Mouse (Mus musculus) G1E (cell line): ENCODE measurements at regions not wholly inside any gene's neighbourhood (a gene's known extent, or its start where the extent isn't known, plus 50 kb on each side); places are given as distances from the start of the nearest gene placed in this dataset.

Experiments used
- ATAC-seq: 2 replicates; pipeline ENCODE4 v1.8.0; 2016; ENCODE audit warnings: mild to moderate bottlenecking; ENCODE audit not compliant: insufficient number of reproducible peaks, poor library complexity, low FRiP score, severe bottlenecking; ENCODE audit errors: extremely low read depth
- DNase-seq: peaks from one replicate; pipeline ENCODE4 v3.0.0; 2012; ENCODE audit warnings: low spot score
- H3K27me3 ChIP-seq: 2 replicates; pipeline ENCODE4 v1.6.1; 2012; ENCODE audit warnings: mild to moderate bottlenecking, low read length, inconsistent platforms; ENCODE audit not compliant: insufficient read depth
- H3K36me3 ChIP-seq: replicated peaks from 2 replicates; pipeline ENCODE3; 2012; ENCODE audit warnings: mild to moderate bottlenecking, inconsistent platforms
- H3K4me1 ChIP-seq: 2 replicates; pipeline ENCODE4 v1.6.1; 2012; ENCODE audit warnings: low read depth, low read length, inconsistent platforms, mixed read lengths; ENCODE audit not compliant: insufficient read depth
- H3K4me3 ChIP-seq: 2 replicates; pipeline ENCODE4 v1.5.1; 2012; ENCODE audit warnings: low read depth, mild to moderate bottlenecking, inconsistent platforms, low read length, moderate library complexity, mixed read lengths
- H3K9me3 ChIP-seq: replicated peaks from 2 replicates; pipeline ENCODE4 v1.6.1; 2012; ENCODE audit warnings: inconsistent platforms
- CTCF ChIP-seq: IDR thresholded peaks from 2 replicates; pipeline ENCODE4 v1.5.1; 2012; ENCODE audit warnings: low read depth, low read length, inconsistent platforms, mixed read lengths
- GATA1 ChIP-seq: IDR thresholded peaks from 2 replicates; pipeline ENCODE4 v1.6.1; 2012; ENCODE audit warnings: borderline replicate concordance, low read length, inconsistent platforms, mixed read lengths
- GATA2 ChIP-seq: IDR thresholded peaks from 2 replicates; pipeline ENCODE4 v1.6.1; 2012; ENCODE audit warnings: low read depth, low read length, inconsistent platforms, borderline replicate concordance
- POLR2AphosphoS5 ChIP-seq: IDR thresholded peaks from 2 replicates; pipeline ENCODE4 v1.6.1; 2012; ENCODE audit warnings: low read depth, low read length, inconsistent platforms; ENCODE audit not compliant: insufficient replicate concordance
- TAL1 ChIP-seq: conservative IDR thresholded peaks from 2 replicates; pipeline ENCODE4 v1.6.1; 2012; ENCODE audit warnings: low read depth, low read length, inconsistent platforms, mixed read lengths

DNA sequence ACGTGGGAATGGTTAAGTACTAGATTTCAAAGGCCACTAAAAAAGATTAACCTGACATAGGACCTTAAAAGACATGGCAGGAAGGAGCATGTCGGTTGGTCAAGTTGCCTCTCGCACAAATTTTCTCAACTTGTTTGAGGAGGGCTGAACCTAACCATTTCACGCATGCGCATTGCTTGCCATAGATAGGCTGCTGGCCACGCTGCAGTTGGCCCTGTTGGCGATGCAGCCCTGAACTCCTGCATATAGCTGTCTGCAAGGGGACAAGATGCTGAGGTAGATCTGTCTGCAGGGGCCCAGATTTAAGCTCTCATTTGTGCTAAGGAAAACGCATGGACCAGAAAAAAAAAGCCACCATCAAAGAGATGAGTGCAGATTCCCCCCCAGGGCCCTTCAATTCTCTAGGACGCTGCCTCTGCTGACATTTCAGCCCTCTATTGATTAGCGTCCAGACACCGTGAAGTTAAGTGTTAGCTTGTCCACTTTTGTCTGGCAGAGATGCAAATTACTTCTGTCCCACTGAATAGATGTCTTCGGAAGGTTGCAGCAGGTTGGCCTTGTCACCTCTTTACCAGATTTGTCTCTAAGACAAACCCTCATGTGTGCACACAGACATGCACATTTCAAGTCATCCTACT is 329.1 kb downstream of the Agtpbp1 start:
- no peaks in the 10 kb centered on the region for H3K4me1 ChIP-seq
- H3K36me3 ChIP-seq: no peaks in the 10 kb centered on the region
- no peak overlapping the region for H3K4me3 ChIP-seq
- TF ChIP-seq POLR2AphosphoS5 (no peak), GATA1 (no peak), CTCF (no peak), GATA2 (no peak), TAL1 (no peak)
- H3K9me3 ChIP-seq: peaks cover 63% of the 10 kb centered on the region
- no peak for ATAC-seq
- no peaks in the 10 kb centered on the region for H3K27me3 ChIP-seq
- DNase-seq: no peak

DNA sequence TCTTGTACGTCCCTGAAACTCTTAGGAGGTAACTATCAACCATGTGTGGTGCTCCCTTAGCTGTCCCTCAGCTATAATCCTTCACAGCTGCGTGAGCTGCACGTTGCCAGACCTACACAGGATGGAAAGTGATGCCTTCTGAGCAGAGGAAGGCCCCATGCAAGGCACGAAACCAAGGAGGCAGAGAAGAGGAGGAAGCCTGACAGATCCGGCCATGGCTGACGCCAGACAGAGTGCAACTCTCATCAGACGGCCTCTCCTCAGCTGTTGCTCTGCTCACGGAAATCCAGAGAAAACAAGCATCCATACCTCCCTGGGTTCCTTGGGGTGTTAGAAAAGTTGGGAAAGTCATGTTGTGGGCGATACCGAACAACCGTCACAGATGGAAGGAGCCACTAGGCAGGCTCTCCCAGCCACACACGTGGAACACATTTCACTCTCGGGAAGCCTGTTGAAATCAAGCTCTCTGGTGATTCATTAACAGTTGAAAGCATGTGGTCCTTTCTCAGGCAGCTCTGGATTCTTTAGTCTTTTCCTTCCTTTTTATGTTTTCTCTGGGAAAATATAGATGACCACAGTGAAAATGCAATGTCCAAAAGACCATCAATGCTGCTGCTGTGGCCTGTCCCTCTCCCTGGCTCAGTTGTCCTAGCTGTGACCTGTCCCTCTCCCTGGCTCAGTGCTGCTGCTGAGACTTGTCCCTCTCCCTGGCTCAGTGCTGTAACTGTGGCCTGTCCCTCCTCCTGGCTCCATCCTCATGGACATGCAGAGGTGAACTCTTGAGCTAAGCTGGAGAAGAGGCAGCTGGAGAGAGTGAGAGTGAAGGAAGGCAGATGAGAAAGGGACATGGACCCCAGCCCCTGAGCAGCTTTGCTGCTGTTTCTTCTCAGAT is 331.1 kb downstream of the Agtpbp1 start:
- no peaks in the 10 kb centered on the region for H3K36me3 ChIP-seq
- H3K4me3 ChIP-seq: no peak overlapping the region
- no peaks in the 10 kb centered on the region for H3K4me1 ChIP-seq
- H3K9me3 ChIP-seq: peaks cover 68% of the 10 kb centered on the region
- no peaks in the 10 kb centered on the region for H3K27me3 ChIP-seq
- no peak for DNase-seq
- ATAC-seq: no peak
- TF ChIP-seq TAL1 (no peak), CTCF (no peak), POLR2AphosphoS5 (no peak), GATA1 (no peak), GATA2 (no peak)

DNA sequence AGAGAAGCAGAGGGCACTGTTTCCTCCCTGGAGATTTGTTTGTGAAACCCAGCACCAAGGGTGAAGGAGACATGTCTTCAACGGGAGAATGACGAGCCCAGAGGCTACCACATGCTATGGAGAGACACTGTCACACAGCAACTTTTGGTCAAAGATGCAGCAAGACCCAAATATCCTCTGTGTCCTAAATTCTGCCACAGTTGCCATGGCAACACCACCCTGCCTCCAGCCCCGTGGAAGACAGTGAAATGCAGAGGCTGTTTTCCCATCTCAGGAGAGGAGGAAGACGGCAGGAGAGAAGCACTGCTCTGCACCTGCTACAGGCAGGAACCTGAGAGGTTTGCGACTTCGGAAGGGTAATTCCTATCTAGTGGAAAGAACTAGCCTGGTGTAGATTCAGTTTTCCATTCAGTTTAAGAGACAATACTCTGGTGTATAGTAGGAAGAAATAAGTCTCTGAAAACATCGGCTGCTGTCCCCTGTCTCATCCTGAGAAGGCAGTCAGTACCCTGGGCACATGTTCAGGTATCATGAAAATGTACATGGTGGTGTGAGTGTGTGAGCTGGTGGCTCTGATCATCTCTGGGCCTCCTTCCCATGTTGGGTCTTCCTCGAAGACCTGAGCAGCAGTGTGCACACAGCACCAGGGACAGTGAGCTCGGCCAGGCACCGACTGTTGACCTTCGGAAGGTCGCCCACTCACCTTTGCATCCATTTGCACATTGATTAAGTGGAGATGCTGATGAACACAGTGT is 333.6 kb downstream of the Agtpbp1 start:
- no peak for TF ChIP-seq GATA2
- no peak for TF ChIP-seq TAL1
- no peak for TF ChIP-seq GATA1
- no peak for TF ChIP-seq POLR2AphosphoS5
- no peak for TF ChIP-seq CTCF
- DNase-seq (no peak), ATAC-seq (no peak)
- H3K9me3 ChIP-seq: peaks cover 66% of the 10 kb centered on the region
- no peaks in the 10 kb centered on the region for H3K4me1 ChIP-seq
- H3K4me3 ChIP-seq: no peak overlapping the region
- no peaks in the 10 kb centered on the region for H3K27me3 ChIP-seq
- no peaks in the 10 kb centered on the region for H3K36me3 ChIP-seq

DNA sequence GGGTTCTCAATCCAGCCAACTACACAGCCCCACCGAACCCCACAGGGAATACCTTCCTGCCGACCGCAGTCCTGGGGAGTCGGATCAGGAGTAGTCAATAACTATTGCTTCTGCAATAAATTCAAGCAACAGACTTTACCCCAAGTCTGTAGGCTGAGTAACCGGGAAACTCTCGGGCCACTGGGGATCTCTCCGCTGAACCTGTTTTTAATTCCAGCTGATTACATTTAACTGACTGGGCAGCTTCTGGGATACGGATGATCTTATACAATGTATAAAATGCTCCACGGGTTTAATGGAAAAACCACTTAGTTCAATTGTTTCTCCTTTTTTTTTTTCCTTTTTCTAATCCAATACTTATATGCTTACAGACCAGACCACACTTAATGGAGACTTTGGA is 336.6 kb downstream of the Agtpbp1 start:
- Histone ChIP-seq H3K4me1 (no peaks in the 10 kb centered on the region), H3K9me3 (peaks cover 65% of the 10 kb centered on the region), H3K27me3 (no peaks in the 10 kb centered on the region), H3K36me3 (no peaks in the 10 kb centered on the region), H3K4me3 (no peak overlapping the region)
- ATAC-seq: no peak
- TF ChIP-seq CTCF (no peak), GATA1 (no peak), GATA2 (no peak), TAL1 (no peak), POLR2AphosphoS5 (no peak)
- no peak for DNase-seq

DNA sequence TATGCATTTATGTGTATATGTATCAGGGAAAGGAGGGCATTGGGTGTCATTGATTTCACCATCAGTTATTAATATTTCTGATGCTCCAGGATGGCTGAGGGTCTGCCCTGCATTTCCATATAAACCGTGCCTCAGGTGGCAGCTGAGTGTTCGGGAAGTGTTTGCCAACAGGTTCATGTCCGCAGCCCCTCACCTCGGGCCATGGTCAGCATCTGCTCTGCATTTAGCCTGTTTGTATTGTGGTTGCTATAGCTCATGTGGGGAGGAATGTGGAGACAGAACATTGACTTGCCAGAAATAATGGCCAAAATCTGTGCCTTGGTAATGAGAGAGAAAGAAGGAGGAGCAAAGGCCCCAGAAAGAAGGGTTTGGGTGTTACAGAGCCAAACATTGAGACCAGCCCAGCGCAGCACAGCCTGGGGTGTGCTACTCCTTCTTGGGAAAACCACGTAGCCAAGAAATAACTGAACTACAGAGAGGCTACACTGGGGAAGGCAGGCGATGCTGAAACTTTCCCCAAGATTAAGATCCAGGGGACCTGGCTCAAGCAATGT is 338.0 kb downstream of the Agtpbp1 start:
- TF ChIP-seq GATA2: no peak
- TF ChIP-seq GATA1: no peak
- no peak for TF ChIP-seq TAL1
- TF ChIP-seq CTCF: no peak
- no peak for TF ChIP-seq POLR2AphosphoS5
- ATAC-seq (no peak), DNase-seq (no peak)
- H3K4me3 ChIP-seq: no peak overlapping the region
- no peaks in the 10 kb centered on the region for H3K36me3 ChIP-seq
- H3K4me1 ChIP-seq: no peaks in the 10 kb centered on the region
- H3K9me3 ChIP-seq: peaks cover 59% of the 10 kb centered on the region
- no peaks in the 10 kb centered on the region for H3K27me3 ChIP-seq
